Mouse (Mus musculus): ENCODE measurements around the gene 1700029F12Rik. TPM values are rescaled to one million over a fixed set of nuclear protein-coding genes. Genes with fewer than 3 reads are reported as not detected.

Gene 1700029F12Rik
- total RNA-seq, 2 experiments from 2014 or later = not detected

DNA sequence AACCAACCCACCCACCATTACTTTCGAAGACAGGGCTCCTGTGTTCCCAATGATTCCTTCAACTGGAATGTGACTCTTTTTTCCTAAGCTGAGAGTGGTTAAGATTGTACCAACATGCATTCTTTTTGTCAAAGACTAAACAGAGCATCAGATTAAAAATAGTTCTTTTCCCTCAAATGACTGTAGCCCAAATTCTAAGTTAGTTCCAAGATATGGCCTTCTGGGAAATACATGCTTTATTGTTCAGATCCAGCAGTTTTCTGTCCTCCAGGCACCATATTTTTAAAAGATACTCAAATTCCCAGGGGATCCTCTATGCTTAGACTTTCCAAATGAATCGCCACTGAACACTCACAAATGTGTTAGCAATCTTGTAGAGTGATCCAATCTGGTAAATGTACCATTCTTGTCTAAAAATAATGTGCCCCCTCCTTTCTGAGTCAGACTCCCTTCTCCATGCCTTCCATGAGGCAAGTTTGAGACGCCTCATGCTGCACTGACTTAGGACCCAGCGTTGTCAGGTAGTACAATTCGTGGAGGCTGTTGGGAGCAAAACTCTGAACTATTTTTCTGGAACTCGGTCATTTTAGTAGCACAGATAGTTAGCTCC is 57.1 kb downstream of the 1700029F12Rik start:
- intact Hi-C loops (cut with DNase I) = no loop called here
- DNase-seq = no peak

DNA sequence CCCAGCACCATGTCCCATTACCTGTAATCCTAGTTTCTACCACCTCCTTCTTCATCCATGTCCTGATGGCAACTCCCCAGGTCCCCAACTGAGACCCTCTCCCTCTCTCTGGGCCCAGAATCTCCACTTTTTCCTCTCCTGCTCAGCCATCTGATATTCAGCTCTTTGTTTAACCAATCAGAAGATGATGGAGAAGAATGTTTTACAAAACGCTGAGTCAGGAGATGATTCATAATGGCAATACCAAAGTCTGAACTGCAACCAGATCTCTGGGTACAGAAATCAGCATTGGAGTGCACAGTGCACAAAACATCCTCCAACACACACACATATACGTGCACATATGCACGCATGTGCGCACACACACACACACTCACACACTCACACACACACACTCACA is 60.8 kb downstream of the 1700029F12Rik start:
- intact Hi-C loops (cut with DNase I) = no loop called here
- no peak for DNase-seq

Other genes with a start within 250 kb of the 1700029F12Rik start
- 1 to 10 TPM; 1.6 to 2.1 TPM for gene Gcnt4, start 109.7 kb downstream of the 1700029F12Rik start, total RNA-seq (2021)
- gene Fam169a, start 32.9 kb upstream of the 1700029F12Rik start, total RNA-seq (2021) = 10 to 100 TPM; 36.6 to 38.4 TPM
- gene Gm6169, start 64.9 kb upstream of the 1700029F12Rik start, total RNA-seq (2021) = 1 to 10 TPM in 1 of 2 experiments, not detected in 1; 6.2 TPM
- gene Gfm2, start 103.6 kb upstream of the 1700029F12Rik start, total RNA-seq (2021) = 10 to 100 TPM; 23.4 to 24.1 TPM
- gene Nsa2, start 103.6 kb upstream of the 1700029F12Rik start, total RNA-seq (2021) = 10 to 100 TPM; 71.6 to 76.4 TPM
- 10 to 100 TPM; 38.9 to 42.2 TPM for gene Hexb, start 164.0 kb upstream of the 1700029F12Rik start, total RNA-seq (2021)
- gene Enc1, start 206.7 kb upstream of the 1700029F12Rik start, total RNA-seq (2021) = 100 to 1,000 TPM; 740 to 833 TPM

Measured in left cerebral cortex, postnatal 4 days (tissue).